Mouse (Mus musculus): ENCODE measurements around the gene Jagn1. TPM values are rescaled to one million over a fixed set of nuclear protein-coding genes. Genes with fewer than 3 reads are reported as not detected.

Gene Jagn1
- 50.6 TPM for polyA plus RNA-seq (2014; fragmentation: Illumina TruSeq; extraction: RNeasy Lipid Tissue Mini Kit (QIAGEN cat#74804); ENCODE audit: low read depth, low replicate concordance)

GRCm38 (mm10) chr6:113442442-113443090, at the start of gene Jagn1:
Gene Jagn1 (plus strand): TSS chr6:113442569.

GRCm38 (mm10) chr6:113419199-113419587, 23.2 kb upstream of the Jagn1 start, which contains the start of gene Rpusd3:
Gene Rpusd3 (minus strand): TSS chr6:113419340.

GRCm38 (mm10) chr6:113435664-113436205, 6.6 kb upstream of the Jagn1 start, which contains the start of gene Cidec:
Gene Cidec (minus strand): TSS chr6:113435760.

GRCm38 (mm10) chr6:113457952-113458534, 15.7 kb downstream of the Jagn1 start, which contains the start of gene Il17re:
Gene Il17re (plus strand): TSS chr6:113458484.

GRCm38 (mm10) chr6:113471297-113471936, 29.0 kb downstream of the Jagn1 start, which contains the start of gene Il17rc:
Gene Il17rc (plus strand): TSS chr6:113471427.

GRCm38 (mm10) chr6:113483100-113483615, 40.8 kb downstream of the Jagn1 start, which contains the start of gene Creld1:
Gene Creld1 (plus strand): TSS chr6:113483297.

Other genes starting within 250 kb of the Jagn1 start
- 0.55 TPM for gene Lhfpl4, start 247.2 kb upstream of the Jagn1 start, polyA plus RNA-seq (2014; fragmentation: Illumina TruSeq; extraction: RNeasy Lipid Tissue Mini Kit (QIAGEN cat#74804); ENCODE audit: low read depth, low replicate concordance)
- gene Mtmr14, start 204.7 kb upstream of the Jagn1 start, polyA plus RNA-seq (2014; fragmentation: Illumina TruSeq; extraction: RNeasy Lipid Tissue Mini Kit (QIAGEN cat#74804); ENCODE audit: low read depth, low replicate concordance): 18.7 TPM
- not detected for gene Cpne9, start 160.3 kb upstream of the Jagn1 start, polyA plus RNA-seq (2014; fragmentation: Illumina TruSeq; extraction: RNeasy Lipid Tissue Mini Kit (QIAGEN cat#74804); ENCODE audit: low read depth, low replicate concordance)
- 21.9 TPM for gene Brpf1, start 135.4 kb upstream of the Jagn1 start, polyA plus RNA-seq (2014; fragmentation: Illumina TruSeq; extraction: RNeasy Lipid Tissue Mini Kit (QIAGEN cat#74804); ENCODE audit: low read depth, low replicate concordance)
- gene Ogg1, start 115.6 kb upstream of the Jagn1 start, polyA plus RNA-seq (2014; fragmentation: Illumina TruSeq; extraction: RNeasy Lipid Tissue Mini Kit (QIAGEN cat#74804); ENCODE audit: low read depth, low replicate concordance): 13.8 TPM
- 62.0 TPM for gene Camk1, start 98.6 kb upstream of the Jagn1 start, polyA plus RNA-seq (2014; fragmentation: Illumina TruSeq; extraction: RNeasy Lipid Tissue Mini Kit (QIAGEN cat#74804); ENCODE audit: low read depth, low replicate concordance)
- gene Tada3, start 64.7 kb upstream of the Jagn1 start, polyA plus RNA-seq (2014; fragmentation: Illumina TruSeq; extraction: RNeasy Lipid Tissue Mini Kit (QIAGEN cat#74804); ENCODE audit: low read depth, low replicate concordance): 31.6 TPM
- gene Arpc4, start 64.5 kb upstream of the Jagn1 start, polyA plus RNA-seq (2014; fragmentation: Illumina TruSeq; extraction: RNeasy Lipid Tissue Mini Kit (QIAGEN cat#74804); ENCODE audit: low read depth, low replicate concordance): 109 TPM
- 8.6 TPM for gene Ttll3, start 53.3 kb upstream of the Jagn1 start, polyA plus RNA-seq (2014; fragmentation: Illumina TruSeq; extraction: RNeasy Lipid Tissue Mini Kit (QIAGEN cat#74804); ENCODE audit: low read depth, low replicate concordance)
- gene Rpusd3, start 23.2 kb upstream of the Jagn1 start, polyA plus RNA-seq (2014; fragmentation: Illumina TruSeq; extraction: RNeasy Lipid Tissue Mini Kit (QIAGEN cat#74804); ENCODE audit: low read depth, low replicate concordance): 27.3 TPM
- gene Cidec, start 6.8 kb upstream of the Jagn1 start, polyA plus RNA-seq (2014; fragmentation: Illumina TruSeq; extraction: RNeasy Lipid Tissue Mini Kit (QIAGEN cat#74804); ENCODE audit: low read depth, low replicate concordance): 1,142 TPM
- gene Il17re, start 15.9 kb downstream of the Jagn1 start, polyA plus RNA-seq (2014; fragmentation: Illumina TruSeq; extraction: RNeasy Lipid Tissue Mini Kit (QIAGEN cat#74804); ENCODE audit: low read depth, low replicate concordance): 10.4 TPM
- gene Il17rc, start 28.9 kb downstream of the Jagn1 start, polyA plus RNA-seq (2014; fragmentation: Illumina TruSeq; extraction: RNeasy Lipid Tissue Mini Kit (QIAGEN cat#74804); ENCODE audit: low read depth, low replicate concordance): 22.4 TPM
- 41.7 TPM for gene Creld1, start 40.7 kb downstream of the Jagn1 start, polyA plus RNA-seq (2014; fragmentation: Illumina TruSeq; extraction: RNeasy Lipid Tissue Mini Kit (QIAGEN cat#74804); ENCODE audit: low read depth, low replicate concordance)
- not detected for gene Prrt3, start 59.4 kb downstream of the Jagn1 start, polyA plus RNA-seq (2014; fragmentation: Illumina TruSeq; extraction: RNeasy Lipid Tissue Mini Kit (QIAGEN cat#74804); ENCODE audit: low read depth, low replicate concordance)
- gene Emc3, start 89.1 kb downstream of the Jagn1 start, polyA plus RNA-seq (2014; fragmentation: Illumina TruSeq; extraction: RNeasy Lipid Tissue Mini Kit (QIAGEN cat#74804); ENCODE audit: low read depth, low replicate concordance): 68.1 TPM
- 1.2 TPM for gene Fancd2, start 89.1 kb downstream of the Jagn1 start, polyA plus RNA-seq (2014; fragmentation: Illumina TruSeq; extraction: RNeasy Lipid Tissue Mini Kit (QIAGEN cat#74804); ENCODE audit: low read depth, low replicate concordance)
- 1.1 TPM for gene Fancd2os, start 158.1 kb downstream of the Jagn1 start, polyA plus RNA-seq (2014; fragmentation: Illumina TruSeq; extraction: RNeasy Lipid Tissue Mini Kit (QIAGEN cat#74804); ENCODE audit: low read depth, low replicate concordance)
- 147 TPM for gene Brk1, start 162.2 kb downstream of the Jagn1 start, polyA plus RNA-seq (2014; fragmentation: Illumina TruSeq; extraction: RNeasy Lipid Tissue Mini Kit (QIAGEN cat#74804); ENCODE audit: low read depth, low replicate concordance)
- gene Vhl, start 181.4 kb downstream of the Jagn1 start, polyA plus RNA-seq (2014; fragmentation: Illumina TruSeq; extraction: RNeasy Lipid Tissue Mini Kit (QIAGEN cat#74804); ENCODE audit: low read depth, low replicate concordance): 27.4 TPM
- gene Irak2, start 195.9 kb downstream of the Jagn1 start, polyA plus RNA-seq (2014; fragmentation: Illumina TruSeq; extraction: RNeasy Lipid Tissue Mini Kit (QIAGEN cat#74804); ENCODE audit: low read depth, low replicate concordance): 39.1 TPM